Mouse (Mus musculus) heart, postnatal 0 days (tissue): ENCODE measurements at regions not wholly inside any gene's neighbourhood (a gene's known extent, or its start where the extent isn't known, plus 50 kb on each side); places are given as distances from the start of the nearest gene placed in this dataset.

Experiments used
- ATAC-seq: fragments of 200-750 bp; cut with Nextera tagmentation; 2 replicates; pipeline ENCODE4 v1.8.0; 2017; ENCODE audit warnings: low read depth, moderate number of reproducible peaks, moderate library complexity; ENCODE audit not compliant: insufficient read depth
- DNase-seq: peaks from one replicate; pipeline ENCODE4 v3.0.0-alpha.2; 2016; ENCODE audit warnings: low spot score
- H3K27ac ChIP-seq: fragments of 300-500 bp; sonication (generic); 2 replicates; pipeline ENCODE4 v1.5.1; 2014; ENCODE audit warnings: low read depth, mild to moderate bottlenecking
- H3K27me3 ChIP-seq: fragments of 300-500 bp; sonication (generic); 2 replicates; pipeline ENCODE4 v1.6.1; 2014; ENCODE audit warnings: low read length, mixed read lengths; ENCODE audit not compliant: control insufficient read depth, insufficient read depth
- H3K36me3 ChIP-seq: fragments of 300-500 bp; sonication (generic); replicated peaks from 2 replicates; pipeline ENCODE4 v1.6.1; 2014; ENCODE audit warnings: low read length, mixed read lengths; ENCODE audit not compliant: control insufficient read depth, insufficient read depth
- H3K4me1 ChIP-seq: fragments of 300-500 bp; sonication (generic); 2 replicates; pipeline ENCODE4 v1.6.1; 2014; ENCODE audit warnings: antibody characterized with exemption; ENCODE audit not compliant: control insufficient read depth, insufficient read depth
- H3K4me2 ChIP-seq: fragments of 300-500 bp; sonication (generic); 2 replicates; pipeline ENCODE4 v1.6.1; 2014; ENCODE audit warnings: low read depth, mild to moderate bottlenecking, low read length, moderate library complexity
- H3K4me3 ChIP-seq: fragments of 300-500 bp; sonication (generic); 2 replicates; pipeline ENCODE4 v1.5.1; 2014; ENCODE audit warnings: low read depth, low read length
- H3K9ac ChIP-seq: fragments of 300-500 bp; sonication (generic); replicated peaks from 2 replicates; pipeline ENCODE4 v1.6.1; 2014; ENCODE audit warnings: low read depth, low read length, mixed read lengths
- H3K9me3 ChIP-seq: fragments of 300-500 bp; sonication (generic); replicated peaks from 2 replicates; pipeline ENCODE4 v1.6.1; 2016; ENCODE audit warnings: low read length; ENCODE audit not compliant: control insufficient read depth
- CTCF ChIP-seq: IDR thresholded peaks from 2 replicates; pipeline ENCODE4 v1.5.1; 2016; ENCODE audit warnings: antibody characterized with exemption, control low read depth, low read depth
- EP300 ChIP-seq: IDR thresholded peaks from 2 replicates; pipeline ENCODE4 v1.6.1; 2016; ENCODE audit warnings: antibody characterized with exemption, low read depth
- WGBS: fragments of 180-500 bp; shearing (Covaris S2); extraction: QIAGEN DNeasy Blood & Tissue Kit; methylation state at CpG from one replicate; pipeline ENCODE4 v1.1.7; 2014; 5-methylcytosine and 5-hydroxymethylcytosine counted together

GRCm38 (mm10) chr10:120707771-120708750, 190.8 kb downstream of the Msrb3 start:
- Histone ChIP-seq H3K9ac (no peak overlapping the region), H3K4me3 (no peak overlapping the region), H3K9me3 (no peaks in the 10 kb centered on the region), H3K36me3 (no peaks in the 10 kb centered on the region), H3K27me3 (no peaks in the 10 kb centered on the region), H3K27ac (no peak overlapping the region), H3K4me1 (no peaks in the 10 kb centered on the region), H3K4me2 (peak overlapping the region; percentile 30; the same call in 1 of the 2 replicates)
- 40% methylated on average over 20 of the region's 20 CpGs for WGBS
- peak; percentile 51 for ATAC-seq
- TF ChIP-seq CTCF: no peak
- no peak for TF ChIP-seq EP300
- DNase-seq: no peak

GRCm38 (mm10) chr10:120706684-120707290, 192.1 kb downstream of the Msrb3 start:
- no peak overlapping the region for H3K4me2 ChIP-seq
- no peak overlapping the region for H3K4me3 ChIP-seq
- no peak for ATAC-seq

GRCm38 (mm10) chr10:120701833-120702232, 197.1 kb downstream of the Msrb3 start:
- Histone ChIP-seq H3K36me3 (no peaks in the 10 kb centered on the region), H3K4me3 (no peak overlapping the region), H3K27me3 (no peaks in the 10 kb centered on the region), H3K9ac (no peak overlapping the region), H3K27ac (no peak overlapping the region), H3K4me2 (no peak overlapping the region), H3K4me1 (peaks cover 9% of the 10 kb centered on the region), H3K9me3 (no peaks in the 10 kb centered on the region)
- 15% methylated on average over 11 of the region's 11 CpGs for WGBS
- peak; percentile 84 for ATAC-seq
- TF ChIP-seq EP300 (no peak), CTCF (peak; percentile 93)
- DNase-seq: peak; percentile 68

More at GRCm38 (mm10) chr10:120706684-120707290, 192.1 kb downstream of the Msrb3 start:
- Histone ChIP-seq H3K27ac (no peak overlapping the region), H3K9me3 (no peaks in the 10 kb centered on the region), H3K9ac (no peak overlapping the region), H3K36me3 (no peaks in the 10 kb centered on the region), H3K27me3 (no peaks in the 10 kb centered on the region), H3K4me1 (no peaks in the 10 kb centered on the region)
- WGBS: 40% methylated on average over 7 of the region's 7 CpGs
- TF ChIP-seq EP300 (no peak), CTCF (no peak)
- no peak for DNase-seq

GRCm38 (mm10) chr10:120697275-120697856, 201.5 kb downstream of the Msrb3 start:
- Histone ChIP-seq H3K27me3 (no peaks in the 10 kb centered on the region), H3K4me1 (peaks cover 33% of the 10 kb centered on the region), H3K9me3 (no peaks in the 10 kb centered on the region), H3K4me2 (no peak overlapping the region; the same call in 1 of the 2 replicates), H3K27ac (no peak overlapping the region), H3K4me3 (no peak overlapping the region), H3K9ac (no peak overlapping the region), H3K36me3 (no peaks in the 10 kb centered on the region)
- no peak; the same call in 1 of the 2 replicates for TF ChIP-seq CTCF
- TF ChIP-seq EP300: no peak
- ATAC-seq (no peak), DNase-seq (no peak)
- WGBS: 22% methylated on average over 16 of the region's 16 CpGs

GRCm38 (mm10) chr10:120696481-120696880, 202.4 kb downstream of the Msrb3 start:
- TF ChIP-seq CTCF (no peak), EP300 (no peak)
- no peak overlapping the region for H3K9ac ChIP-seq
- 53% methylated on average over 2 of the region's 2 CpGs for WGBS
- no peak overlapping the region for H3K4me3 ChIP-seq
- H3K27me3 ChIP-seq: no peaks in the 10 kb centered on the region
- DNase-seq: peak; percentile 14
- H3K4me1 ChIP-seq: peaks cover 40% of the 10 kb centered on the region
- peak overlapping the region; percentile 1; the same call in 1 of the 2 replicates for H3K4me2 ChIP-seq
- H3K9me3 ChIP-seq: no peaks in the 10 kb centered on the region
- ATAC-seq: peak; percentile 56
- no peak overlapping the region for H3K27ac ChIP-seq
- H3K36me3 ChIP-seq: no peaks in the 10 kb centered on the region
